Mouse (Mus musculus) layer of hippocampus, postnatal 25 days (tissue): Measurements from ENCODE around the gene Catsper2. TPM values are rescaled to one million over a fixed set of nuclear protein-coding genes. Genes with fewer than 3 reads are reported as not detected.

Experiments used
- DNase-seq, 2 experiments: peaks; one replicate each; pipeline ENCODE4 v3.0.0; 2022; ENCODE audit warnings: mixed read lengths in 2 of 2, low spot score in 1 of 2; ENCODE audit errors: extremely low spot score in 1 of 2
- total RNA-seq, 2 experiments: library from RNA; stranded (reverse); gene quantifications; 2 replicates each; pipeline ENCODE4 v1.2.3; 2021

Gene Catsper2
- 1 to 10 TPM; 3.4 to 5.9 TPM for total RNA-seq

GRCm38 (mm10) chr2:121413387-121414042 lies at the start of gene Catsper2, which contains the start of gene Pdia3:
Gene Catsper2 (minus strand): TSS chr2:121413792.
Gene Pdia3 (plus strand): TSS chr2:121413775.
- peak; percentile 87 to 95 for DNase-seq

- DNase-seq = no peak
Observed at GRCm38 (mm10) chr2:121460071-121460470, 46.5 kb upstream of the Catsper2 start.

DNA sequence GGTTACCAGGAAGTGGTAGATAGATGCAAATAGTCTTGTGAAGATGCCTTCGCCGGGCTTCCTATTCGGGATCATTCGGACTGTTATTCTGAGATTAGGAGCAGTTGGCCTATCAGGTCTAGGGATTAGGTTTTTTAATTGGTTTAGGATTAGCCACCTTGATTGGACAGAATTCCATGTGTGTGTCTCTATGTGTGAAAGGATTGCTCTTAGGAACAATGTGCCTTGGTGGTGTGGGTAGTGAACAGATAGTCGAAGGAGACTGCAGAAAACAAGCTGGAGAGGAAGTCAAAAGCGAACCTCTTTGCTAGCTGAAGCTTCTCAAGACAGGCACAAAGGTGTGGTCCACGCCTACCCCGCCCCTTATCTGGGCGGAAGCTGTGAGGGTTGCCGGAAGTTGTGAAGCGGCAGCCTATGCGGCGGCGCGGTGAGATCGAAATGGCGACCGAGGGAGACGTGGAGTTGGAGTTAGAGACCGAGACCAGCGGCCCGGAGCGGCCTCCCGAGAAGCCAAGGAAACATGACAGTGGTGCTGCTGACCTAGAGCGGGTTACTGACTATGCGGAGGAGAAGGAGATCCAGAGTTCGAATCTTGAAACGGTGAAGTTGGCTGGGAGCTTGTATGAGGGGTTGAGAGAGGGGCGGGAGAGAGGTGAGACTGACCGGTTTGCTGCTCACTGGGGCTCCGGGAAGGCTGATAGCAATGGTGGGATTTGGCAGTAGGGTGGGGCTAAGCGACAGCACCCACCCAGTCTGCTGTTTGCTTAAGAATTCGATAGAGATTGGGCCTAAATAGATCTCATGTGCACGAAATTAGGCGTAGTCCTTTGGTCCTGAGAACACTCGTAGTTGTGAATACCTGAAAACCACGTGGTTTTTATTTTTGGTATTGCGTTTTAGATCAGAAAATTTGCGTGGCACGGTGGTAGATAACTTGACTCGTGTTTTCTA lies 43.4 kb upstream of the Catsper2 start, which contains the start of gene Serinc4:
Gene Serinc4, minus strand, starts transcription at position 90 of the 951 bp plus-strand sequence.
- DNase-seq = peak; percentile 65 to 68

GRCm38 (mm10) chr2:121455534-121455933 lies 41.9 kb upstream of the Catsper2 start:
- no peak for DNase-seq

DNA sequence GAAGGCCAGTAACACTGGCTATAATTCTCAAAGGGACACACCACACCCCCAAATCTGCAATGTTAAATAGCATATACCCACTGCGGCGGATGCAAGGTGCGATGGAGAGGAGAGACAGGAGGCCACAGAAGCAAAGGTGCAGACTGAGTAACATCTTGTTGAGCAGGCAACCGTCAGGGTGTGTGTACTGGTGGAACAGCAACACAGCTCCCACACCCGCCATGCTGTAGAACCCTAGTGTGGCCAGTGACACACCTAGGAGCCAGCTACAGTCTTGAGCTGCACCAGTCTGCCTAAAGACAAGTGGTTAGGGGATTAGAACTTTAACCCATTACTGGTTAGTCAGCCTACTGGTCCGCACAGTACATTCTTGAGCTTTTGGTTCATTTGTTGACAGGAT lies 40.3 kb upstream of the Catsper2 start:
- DNase-seq = no peak

GRCm38 (mm10) chr2:121452990-121453389 lies 39.4 kb upstream of the Catsper2 start, which contains the start of gene Hypk:
Gene Hypk (plus strand): TSS chr2:121453290.
- no peak for DNase-seq

DNA sequence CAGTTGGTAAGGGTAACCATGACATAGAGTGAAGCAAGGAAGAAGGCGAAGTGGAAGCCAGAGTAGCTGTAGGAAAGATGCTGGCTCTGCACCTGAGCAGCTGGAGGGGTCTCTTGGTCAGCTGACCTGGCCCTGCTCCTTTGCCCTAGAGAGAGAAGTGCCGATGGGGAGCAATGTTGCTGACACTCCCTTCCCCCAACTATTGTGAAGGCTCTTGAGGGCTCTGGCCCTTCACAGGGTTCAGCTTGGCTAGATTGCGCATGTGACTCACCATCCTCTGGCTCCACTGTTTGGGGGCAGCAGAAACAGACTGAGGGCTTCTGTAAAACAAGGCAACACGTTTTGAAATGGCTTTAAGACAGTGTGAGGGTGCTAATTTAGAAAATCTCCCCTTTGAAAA lies 38.8 kb upstream of the Catsper2 start:
- no peak for DNase-seq

GRCm38 (mm10) chr2:121450093-121450492 lies 36.5 kb upstream of the Catsper2 start:
- no peak for DNase-seq

DNA sequence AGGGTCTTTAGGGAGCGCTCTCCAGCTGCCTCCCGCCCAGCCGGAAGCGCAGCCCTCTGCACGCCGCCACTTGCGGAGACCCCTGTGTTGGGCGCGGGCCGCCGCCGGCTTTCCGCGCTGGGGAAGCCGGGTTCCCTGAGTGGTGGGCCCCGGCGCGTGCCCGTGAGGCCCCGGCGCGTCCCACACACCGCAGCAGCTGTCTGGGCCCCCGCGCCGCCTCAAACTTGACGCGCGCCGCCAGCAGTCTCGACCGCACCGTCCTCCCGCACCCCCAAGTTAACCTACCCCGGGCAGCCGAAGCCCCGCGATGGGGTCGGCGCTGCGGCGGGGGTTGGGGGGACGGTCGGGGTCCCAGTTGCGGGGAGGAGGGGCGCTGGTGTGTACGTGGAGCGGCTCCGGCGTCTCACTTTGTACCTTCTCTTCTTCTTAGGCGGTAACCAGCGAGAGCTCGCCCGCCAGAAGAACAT lies 36.0 kb upstream of the Catsper2 start:
- DNase-seq = peak in 1 of 2 experiments; percentile 30

DNA sequence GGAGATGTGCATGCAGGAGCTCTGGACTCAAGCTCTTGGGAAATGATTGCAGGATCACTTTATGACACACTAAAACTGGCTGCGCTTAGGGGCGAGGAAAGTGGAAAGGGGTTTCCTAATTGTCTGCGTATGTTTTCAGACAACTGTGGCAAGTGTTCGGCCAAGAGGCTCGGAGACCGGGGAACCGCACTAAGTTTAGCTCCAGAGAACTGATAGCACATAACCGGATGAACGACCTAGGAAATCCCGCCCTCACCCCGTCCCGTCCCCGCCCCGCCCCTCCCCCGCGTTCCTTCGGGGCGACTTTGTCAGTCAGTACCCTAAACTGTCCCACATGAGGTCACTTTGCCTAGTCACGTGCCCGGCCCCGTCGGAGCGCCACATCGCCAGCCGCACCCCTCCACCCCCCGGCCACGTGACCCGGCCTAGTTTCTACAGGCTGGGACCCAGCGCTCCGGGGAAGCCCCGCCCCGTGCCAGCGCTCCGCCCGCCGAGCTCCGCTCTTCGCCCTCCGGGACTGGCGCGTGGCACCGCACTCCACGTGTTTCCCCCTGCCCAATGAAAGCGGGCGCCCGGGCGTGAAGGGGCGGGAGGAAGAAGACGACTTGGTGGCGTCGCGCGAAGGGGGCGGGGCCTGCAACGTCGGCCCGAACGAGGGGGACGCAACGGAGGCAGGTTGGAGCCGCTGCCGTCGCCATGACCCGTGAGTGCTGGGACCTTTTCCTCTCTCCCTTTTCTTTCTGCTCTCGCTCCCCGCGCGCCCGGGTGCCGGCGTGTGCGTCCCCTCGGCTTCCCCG lies 35.3 kb upstream of the Catsper2 start, which contains the start of gene Serf2:
Gene Serf2, plus strand, starts transcription at position 457 of the 797 bp plus-strand sequence.
- peak; percentile 93 to 97 for DNase-seq

GRCm38 (mm10) chr2:121448136-121448535 lies 34.5 kb upstream of the Catsper2 start:
- peak in 1 of 2 experiments; percentile 38 for DNase-seq

DNA sequence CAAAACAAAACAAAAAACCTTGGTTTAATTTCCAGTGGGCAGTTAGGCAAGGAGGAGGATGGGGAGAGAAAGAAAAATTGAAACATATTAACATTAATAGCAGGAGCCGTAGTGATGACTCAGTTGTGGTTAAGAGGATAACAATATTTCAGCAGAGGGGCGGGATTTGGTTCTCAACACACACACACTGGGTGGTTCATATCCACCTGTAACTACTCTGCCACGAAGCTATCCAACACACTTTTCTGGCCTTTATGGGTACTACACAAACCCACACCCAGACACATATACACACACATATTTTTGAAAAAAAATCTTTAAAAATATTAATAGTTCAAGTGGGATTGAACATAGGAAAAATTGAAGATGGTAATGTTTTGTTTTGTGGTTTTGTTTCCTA lies 33.4 kb upstream of the Catsper2 start:
- no peak for DNase-seq

- no peak for DNase-seq
Observed at GRCm38 (mm10) chr2:121446506-121446905, 32.9 kb upstream of the Catsper2 start.

DNA sequence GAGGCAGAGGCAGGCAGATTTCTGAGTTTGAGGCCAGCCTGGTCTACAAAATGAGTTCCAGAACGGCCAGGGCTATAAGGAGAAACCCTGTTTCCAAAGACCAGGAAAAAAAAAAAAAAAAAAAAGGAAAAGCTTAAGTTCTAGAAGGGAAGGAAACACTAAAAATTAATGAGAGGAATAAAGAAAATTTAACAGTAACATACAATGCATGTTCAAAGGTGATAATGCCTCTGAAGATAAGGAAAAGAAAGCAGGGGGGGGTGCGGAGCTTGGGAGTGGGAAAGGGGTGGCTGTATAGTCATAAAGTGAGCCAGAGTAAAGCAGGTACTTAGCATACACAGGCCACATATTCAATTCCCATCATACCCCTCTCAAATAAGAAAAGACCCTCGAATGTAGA lies 31.5 kb upstream of the Catsper2 start:
- DNase-seq = no peak

GRCm38 (mm10) chr2:121444178-121444577 lies 30.6 kb upstream of the Catsper2 start, which contains the start of gene Ell3:
Gene Ell3 (minus strand): TSS chr2:121444278.
- DNase-seq = no peak

DNA sequence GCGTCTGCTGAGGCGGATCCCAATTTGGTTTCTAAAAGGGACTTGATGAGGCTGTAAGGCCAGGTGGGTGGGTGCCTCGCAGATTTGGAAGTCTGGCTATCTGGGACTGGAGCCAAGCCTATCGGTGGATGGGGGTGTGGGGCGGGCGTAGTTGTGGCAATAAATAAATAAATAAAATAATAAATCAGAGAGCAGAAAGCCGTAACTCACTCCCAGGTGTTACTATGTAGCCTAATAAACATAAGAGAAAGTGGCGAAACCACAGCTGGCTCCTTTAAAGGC lies 29.4 kb upstream of the Catsper2 start:
- no peak for DNase-seq

DNA sequence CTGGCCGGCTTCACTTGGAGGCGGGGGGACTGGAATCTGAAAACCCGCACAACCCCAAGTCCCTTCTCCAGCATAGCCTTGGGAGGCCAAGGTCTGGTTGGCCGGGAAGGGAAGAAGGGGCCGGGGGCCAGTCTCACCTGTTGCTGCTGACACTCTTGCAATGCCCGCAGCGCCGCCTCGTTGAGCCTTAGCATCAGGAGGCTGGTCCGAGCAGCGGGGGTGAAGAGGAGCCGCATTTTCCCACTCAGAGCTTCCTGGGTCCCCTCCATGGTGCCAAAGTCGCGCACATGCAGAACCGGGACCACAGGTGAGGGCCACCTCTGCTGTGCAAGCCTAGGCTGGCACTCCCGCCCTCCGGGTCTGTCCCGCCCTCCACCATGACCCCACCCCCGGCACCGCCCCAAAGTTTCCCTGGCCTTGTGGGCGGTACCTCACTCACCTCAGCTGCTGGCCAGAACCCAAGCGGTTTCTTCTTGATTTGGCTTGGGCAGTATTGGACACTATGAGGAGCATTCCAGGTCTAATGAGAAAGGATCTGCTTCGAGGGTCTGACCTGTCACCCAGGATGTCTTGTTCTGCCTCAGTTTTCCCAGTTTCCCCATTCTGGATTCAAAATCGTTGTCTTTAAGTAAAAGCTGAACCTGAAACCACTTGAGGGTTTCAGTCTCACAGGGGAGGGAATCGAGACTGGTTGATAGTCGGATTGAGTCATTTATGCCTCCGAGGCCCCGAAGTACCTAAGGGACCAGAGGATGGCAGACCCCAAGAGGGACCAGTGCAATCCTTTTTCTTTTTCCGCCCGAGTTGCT lies 28.9 kb upstream of the Catsper2 start:
- DNase-seq = no peak

GRCm38 (mm10) chr2:121441800-121442199 lies 28.2 kb upstream of the Catsper2 start:
- DNase-seq = no peak

DNA sequence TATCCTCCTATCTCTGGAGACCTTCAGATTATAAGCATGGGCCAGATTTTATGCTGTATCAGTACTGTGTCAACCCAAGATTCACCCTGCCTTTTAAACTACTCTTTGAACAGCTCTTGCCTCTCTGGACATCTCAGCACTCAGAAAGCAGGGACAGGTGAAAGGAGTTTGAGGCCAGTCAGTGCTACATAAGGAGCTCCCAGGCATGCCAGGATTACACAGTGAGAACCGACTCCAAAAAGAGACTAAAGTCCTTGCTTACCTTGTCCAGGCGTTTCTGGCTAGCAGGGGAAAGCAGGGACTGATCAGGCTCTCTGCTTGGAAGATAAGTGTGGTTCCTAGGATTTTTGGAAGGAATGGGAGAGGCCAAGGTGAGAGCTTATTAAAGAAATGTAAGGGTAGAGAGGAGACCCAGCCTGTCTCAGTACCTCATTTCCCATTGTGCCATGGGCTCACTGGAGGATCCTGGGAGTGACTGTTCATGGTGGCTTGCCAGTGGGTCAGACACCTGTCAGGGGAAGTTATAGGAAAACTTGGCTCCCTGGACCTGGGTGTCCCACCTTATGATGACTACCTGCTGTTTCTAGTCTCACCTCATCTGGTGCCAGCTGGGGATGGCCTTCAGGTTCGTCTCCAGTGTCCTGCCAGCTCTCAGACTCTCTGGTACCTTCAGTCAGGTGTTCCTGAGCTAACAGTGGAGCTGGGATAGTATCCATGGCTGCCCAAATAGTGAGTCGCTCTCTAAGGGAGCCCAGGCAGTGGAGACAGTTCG lies 27.4 kb upstream of the Catsper2 start:
- no peak for DNase-seq
